Mouse (Mus musculus) spleen, postnatal 14 days (tissue): ENCODE data around the gene Col9a2.
"Not testable (repeated sequence)": the region's sequence is repeated elsewhere in the genome, so short reads cannot be mapped to it uniquely, and the experiment has no call there.

ENCODE experiments used
- DNase-seq, 2 experiments: peaks; one replicate each; pipeline ENCODE4 v3.0.0; 2021 to 2022; ENCODE audit warnings: low spot score in 2 of 2

Col9a2 gene

DNA sequence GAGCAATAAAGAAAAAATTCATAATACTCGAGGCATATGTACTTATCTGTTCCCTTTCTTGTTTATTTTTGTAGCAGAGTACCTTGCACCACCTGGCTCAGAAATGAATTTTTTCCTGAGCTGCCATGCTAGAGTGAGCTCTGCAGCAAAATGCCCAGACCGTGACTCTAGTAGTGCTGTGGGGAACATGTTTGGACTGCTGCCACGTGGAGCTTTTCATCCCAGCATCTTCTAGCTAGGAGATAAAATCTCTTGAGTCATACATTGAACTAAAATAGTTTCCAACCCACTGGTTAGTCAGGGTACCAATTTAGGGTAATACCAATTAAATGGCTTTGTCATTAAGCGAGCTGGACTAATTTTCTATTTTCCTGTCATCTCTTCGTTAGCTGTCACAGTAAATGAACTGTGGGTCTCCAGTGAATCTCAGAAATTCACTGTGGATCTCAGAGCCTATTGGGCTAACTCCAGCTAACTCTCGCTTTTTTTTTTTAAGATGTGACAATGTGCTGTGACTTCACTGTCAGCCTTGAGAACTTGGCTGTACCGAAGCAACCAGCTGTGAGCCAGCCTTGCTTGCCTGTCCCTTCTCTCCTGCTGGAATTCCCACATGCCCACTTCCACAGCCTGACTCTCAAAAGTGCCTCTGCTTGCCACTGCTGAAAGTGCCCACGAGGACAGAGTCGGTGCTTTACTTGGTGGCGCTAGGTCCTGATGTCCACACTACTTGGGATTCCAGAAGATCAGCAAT, 19.0 kb upstream of the Col9a2 start:
- no peak for DNase-seq

DNA sequence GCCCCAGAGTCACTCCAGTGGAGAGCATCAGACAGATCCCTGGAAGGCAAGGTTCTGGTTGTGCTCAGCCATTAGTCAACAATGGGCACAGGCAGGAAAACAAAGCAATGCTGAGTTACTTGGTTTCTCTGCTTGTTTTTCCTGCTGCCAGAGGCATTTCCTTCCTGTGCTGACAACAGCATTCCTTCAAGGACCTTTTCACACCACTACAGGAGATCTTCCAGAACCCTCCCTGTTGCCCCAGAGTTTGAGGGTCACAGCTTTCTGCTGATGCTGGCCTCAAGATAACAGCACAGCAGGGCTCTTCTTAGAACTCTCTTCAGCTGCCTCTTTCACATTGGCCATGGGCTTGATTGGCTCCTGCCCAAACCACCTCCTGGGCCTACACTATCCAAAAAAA, 17.3 kb upstream of the Col9a2 start:
- no peak for DNase-seq

DNA sequence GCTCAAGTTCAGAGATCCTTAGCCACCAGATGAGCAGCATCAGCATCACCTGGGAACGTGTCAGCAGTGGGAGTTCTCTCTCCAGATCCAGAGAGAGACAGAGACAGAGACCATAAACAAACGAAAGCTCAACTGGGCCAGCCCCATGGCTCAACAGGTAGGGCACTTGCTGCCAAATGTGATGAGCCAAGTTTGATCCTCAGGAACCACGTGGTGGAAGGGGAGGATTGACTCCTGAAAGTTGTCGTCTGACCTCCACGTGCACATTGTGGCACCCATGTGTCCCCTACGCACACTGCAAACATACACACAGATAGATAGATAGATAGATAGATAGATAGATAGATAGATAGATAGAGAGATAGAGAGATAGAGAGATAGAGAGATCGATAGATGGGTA, 15.7 kb upstream of the Col9a2 start:
- no peak for DNase-seq

GRCm38 (mm10) chr4:121023941-121024340, 15.2 kb upstream of the Col9a2 start:
- peak in 1 of 2 experiments; percentile 31 for DNase-seq

GRCm38 (mm10) chr4:121025681-121026080, 13.5 kb upstream of the Col9a2 start:
- DNase-seq: no peak

- no peak for DNase-seq
Observed at GRCm38 (mm10) chr4:121028146-121028545, 11.0 kb upstream of the Col9a2 start.

GRCm38 (mm10) chr4:121028659-121029392, 10.4 kb upstream of the Col9a2 start:
- peak in 1 of 2 experiments; percentile 70 for DNase-seq

DNA sequence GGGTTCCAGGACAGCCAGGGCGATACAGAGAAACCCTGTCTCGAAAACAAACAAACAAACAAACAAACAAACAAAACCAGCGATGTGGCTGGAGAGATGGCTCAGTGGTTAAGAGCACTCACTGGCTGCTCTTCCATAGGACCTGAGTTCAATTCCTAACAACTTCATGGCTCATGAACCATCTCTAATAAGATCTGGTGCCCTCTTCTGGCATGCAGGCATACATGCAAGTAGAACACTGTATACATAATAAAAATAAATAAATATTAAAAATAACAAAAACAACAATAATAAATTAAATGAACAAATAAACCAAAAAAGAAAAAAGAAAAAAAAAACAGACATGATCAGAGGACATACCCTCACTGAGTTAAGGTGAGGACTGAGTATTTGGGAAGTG, 9.6 kb upstream of the Col9a2 start:
- DNase-seq: no peak

DNA sequence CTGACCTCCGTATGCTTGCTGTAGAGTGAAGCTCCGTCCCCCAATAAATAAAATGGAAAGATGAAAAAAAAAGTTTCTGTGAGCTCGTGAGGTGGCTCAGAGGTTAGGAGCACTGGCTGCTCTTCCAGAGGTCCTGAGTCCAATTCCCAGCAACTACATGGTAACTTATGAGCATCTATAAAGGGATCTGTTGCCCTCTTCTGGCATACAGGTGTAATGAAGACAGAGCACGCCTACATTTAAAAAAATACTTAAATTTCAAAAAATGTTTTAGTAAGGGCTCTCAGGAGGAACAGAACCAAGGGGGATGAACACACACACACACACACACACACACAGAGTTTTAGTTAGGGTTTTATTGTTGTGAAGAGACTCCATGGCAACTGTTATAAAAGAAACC, 7.7 kb upstream of the Col9a2 start:
- DNase-seq: no peak

DNA sequence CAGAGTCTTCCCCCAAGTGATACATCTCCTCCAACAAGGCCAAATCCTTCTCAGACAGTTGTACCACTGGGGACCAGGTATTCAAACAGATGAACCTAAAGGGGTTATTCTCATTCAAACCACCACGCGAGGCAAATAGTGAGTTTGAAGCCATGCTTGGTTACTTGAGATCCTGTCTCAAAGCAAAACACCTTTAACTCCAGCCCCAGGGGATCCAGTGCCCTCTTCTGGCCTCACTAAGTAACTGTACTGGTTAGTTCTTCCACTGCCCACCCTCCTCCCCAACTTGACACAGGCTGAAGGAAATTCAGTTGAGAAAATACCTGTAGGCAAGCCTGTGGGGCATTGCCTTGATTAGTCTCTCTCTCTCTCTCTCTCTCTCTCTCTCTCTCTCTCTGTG, 6.2 kb upstream of the Col9a2 start:
- DNase-seq: no peak

DNA sequence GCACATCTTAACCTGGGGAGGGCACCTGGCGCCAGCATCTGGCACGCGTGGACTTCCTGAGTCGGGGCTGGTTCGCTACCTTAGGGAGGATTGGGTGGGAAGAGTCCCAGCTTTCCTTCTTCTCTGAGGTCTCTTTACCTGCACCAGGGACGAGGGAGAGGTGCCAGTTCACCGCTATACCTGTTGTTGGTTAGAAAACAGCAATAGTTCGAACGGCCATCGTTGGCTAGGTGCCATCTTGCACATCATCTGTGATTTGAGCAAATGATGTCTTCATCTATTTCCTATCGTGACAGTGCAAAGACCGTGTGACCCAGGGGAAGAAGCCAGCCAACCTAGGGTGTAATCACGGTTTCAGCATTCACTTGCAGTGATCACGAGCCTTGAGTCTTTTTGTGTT, 1.1 kb downstream of the Col9a2 start:
- DNase-seq: no peak

DNA sequence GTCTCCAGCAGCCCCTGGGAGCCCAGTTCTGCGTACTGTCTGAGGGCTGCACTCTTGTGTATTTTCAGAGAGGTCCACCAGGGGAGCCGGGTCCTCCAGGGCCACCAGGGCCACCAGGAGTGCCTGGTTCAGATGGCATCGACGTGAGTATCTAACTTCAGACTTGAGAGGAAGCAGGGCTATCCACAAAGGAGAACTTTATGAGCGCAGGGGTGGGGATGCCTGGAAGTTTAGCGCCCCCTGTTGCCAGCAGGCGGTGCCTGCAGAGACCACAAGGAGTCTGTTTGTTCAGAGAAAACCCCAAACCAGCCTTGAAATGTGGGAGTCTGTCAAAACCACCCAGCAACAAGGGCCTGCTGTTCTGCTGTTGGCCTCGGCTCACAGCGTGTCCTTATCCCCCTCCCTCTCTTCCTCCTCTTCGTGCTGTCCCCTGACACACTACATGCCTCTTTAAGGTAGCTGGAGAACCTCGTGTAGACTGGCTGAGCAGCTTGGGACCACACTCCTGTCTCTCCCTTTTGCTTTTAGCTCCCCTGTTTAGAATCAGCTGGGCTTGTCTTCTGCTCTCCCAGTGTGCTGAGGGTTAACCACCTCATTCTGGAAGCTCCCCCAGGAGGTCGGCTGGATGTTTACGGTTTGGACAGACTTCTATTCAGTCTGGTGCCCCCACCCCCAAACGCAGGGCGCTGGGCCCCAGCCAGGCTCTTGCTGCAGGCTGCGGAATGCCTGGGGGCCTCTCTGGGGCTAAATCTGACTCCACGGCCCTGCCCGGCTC, 1.9 kb downstream of the Col9a2 start:
- DNase-seq: peak; percentile 27 to 53

DNA sequence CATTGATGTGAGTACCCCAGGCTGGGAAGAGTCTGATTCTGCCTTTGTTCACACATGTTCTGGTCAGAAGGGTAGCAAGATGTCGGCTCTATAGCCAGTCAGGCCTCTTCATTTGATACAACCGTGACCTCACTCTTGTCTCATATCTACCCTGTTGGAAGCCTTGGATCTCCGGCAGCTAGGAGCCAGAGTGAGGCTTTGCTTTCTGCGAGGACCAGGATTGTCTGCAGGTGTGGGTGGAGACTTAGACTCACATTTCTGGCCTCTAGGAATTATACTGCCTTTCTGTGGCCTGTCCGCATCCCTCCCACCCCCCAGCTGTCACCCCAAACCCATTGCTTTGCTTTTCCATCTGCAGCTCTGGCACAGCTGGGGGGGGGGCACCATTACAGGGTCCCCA, 3.3 kb downstream of the Col9a2 start:
- no peak for DNase-seq

DNA sequence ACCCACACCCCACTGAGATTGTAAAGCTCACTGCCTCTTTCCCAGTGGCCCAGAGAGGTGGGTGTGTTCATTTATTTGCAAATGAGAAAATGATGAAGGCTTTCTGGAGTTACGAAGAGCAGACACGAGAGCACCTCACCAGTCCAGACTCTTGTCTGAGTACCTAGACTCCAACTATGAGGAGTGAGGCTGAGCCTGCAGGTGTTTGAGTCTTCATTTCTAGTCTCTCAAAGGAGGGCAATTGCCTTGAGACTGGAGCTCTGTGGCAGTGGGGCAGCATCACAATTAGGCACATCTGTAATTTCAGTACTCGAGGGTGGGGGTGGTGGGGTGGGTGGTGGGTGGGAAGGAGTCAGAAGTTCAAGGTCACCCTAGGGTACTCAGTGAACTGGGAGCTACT, 3.8 kb downstream of the Col9a2 start:
- DNase-seq: no peak

DNA sequence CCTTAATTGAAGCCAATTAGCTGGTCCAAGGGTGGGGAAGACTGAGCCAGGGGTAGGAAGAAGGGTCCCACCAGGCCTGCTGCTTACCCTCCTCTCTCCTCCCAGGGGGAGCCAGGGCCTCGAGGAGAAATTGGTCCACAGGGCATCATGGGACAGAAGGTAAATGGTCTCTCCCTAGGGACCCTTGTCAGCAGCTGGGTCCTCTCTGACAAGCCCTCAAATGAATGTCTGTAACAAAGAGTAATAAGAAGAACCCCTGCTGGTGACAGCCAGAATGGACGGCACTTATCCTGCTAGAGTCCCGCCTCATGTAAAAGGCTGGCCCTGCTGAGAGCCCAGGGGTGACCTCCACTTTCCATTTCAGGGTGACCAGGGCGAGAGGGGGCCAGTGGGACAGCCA, 12.7 kb downstream of the Col9a2 start:
- DNase-seq: no peak

GRCm38 (mm10) chr4:121052454-121053323, 13.5 kb downstream of the Col9a2 start:
- no peak for DNase-seq

DNA sequence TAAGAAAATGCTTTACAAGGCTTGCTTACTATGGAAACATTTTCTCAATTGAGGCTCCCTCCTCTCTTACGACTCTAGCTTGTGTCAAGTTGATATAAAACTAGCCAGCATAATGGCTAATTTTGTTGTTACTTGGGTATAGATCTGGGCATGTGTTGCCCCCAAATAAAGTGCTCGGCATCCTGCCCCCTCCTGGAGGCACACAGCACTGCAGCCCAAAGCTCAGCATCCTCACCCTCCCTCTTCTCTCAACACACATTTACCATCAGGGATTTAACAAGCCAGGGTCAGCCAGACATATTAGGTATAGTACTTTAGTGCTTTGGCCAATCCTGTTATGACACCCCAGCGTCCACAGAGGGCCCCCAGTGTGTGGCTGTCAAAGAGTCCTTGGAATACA, 17.2 kb downstream of the Col9a2 start:
- DNase-seq: peak in 1 of 2 experiments; percentile 21

- no peak for DNase-seq
Observed at GRCm38 (mm10) chr4:121057032-121057431, 17.8 kb downstream of the Col9a2 start.

GRCm38 (mm10) chr4:121059218-121059617, 20.0 kb downstream of the Col9a2 start:
- DNase-seq: not testable (repeated sequence)

DNA sequence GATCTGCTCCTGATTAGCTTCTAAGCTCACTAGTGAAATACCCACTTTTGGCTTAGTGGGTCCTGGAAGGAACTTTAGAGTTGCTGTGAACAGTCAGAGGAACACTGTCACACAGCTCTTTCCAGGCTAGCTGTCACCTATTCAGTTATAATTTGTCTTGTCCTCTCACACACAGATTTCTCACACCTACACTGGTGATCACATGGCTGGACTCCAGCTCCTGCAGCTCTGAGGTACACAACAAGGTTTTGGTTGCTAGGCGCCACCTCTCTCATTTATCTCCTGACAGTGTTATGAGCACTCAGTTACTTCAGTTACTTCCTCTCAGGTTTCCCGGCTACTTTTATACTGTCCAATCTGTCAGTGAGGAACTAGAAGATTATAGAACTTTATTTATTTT, 26.2 kb downstream of the Col9a2 start:
- DNase-seq: no peak

DNA sequence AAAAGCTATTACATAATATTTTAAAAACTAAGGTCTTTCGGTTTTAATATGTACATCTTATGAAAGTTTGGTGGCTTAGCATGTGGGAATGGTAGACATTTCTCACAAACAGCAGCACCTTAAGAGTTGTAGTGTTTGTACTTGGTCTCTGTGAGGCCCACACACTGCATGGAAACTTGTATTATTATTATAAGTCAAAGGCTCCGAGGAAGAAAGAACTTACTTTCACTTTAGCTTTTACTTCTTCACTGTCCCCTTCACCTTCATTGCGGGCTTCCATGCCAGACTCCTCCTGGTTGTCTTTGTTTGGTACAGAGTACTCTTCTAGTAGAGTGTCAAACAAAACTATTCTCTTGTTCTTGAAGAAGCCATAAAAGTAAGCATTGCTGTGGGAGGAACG, 35.1 kb downstream of the Col9a2 start:
- DNase-seq: no peak
